Mouse (Mus musculus) stomach, embryonic 16.5 days (tissue): ENCODE measurements at regions not wholly inside any gene's neighbourhood (a gene's known extent, or its start where the extent isn't known, plus 50 kb on each side); places are given as distances from the start of the nearest gene placed in this dataset.

ENCODE experiments used
- ATAC-seq: fragments of 200-750 bp; cut with Nextera tagmentation; 2 replicates; pipeline ENCODE4 v1.8.0; 2017; ENCODE audit warnings: moderate number of reproducible peaks, moderate TSS enrichment; ENCODE audit not compliant: insufficient read depth, low FRiP score
- H3K27ac ChIP-seq: fragments of 300-500 bp; sonication (generic); 2 replicates; pipeline ENCODE4 v1.5.1; 2014; ENCODE audit warnings: low read length
- H3K27me3 ChIP-seq: fragments of 300-500 bp; sonication (generic); 2 replicates; pipeline ENCODE4 v1.6.1; 2014; ENCODE audit warnings: low read length, control low read depth, mixed read lengths; ENCODE audit not compliant: control insufficient read depth, insufficient read depth
- H3K36me3 ChIP-seq: fragments of 300-500 bp; sonication (generic); 2 replicates; pipeline ENCODE4 v1.6.1; 2014; ENCODE audit warnings: low read length; ENCODE audit not compliant: control insufficient read depth, insufficient read depth
- H3K4me1 ChIP-seq: fragments of 300-500 bp; sonication (generic); 2 replicates; pipeline ENCODE4 v1.6.1; 2014; ENCODE audit warnings: low read length, control low read depth, mixed read lengths; ENCODE audit not compliant: control insufficient read depth, insufficient read depth
- H3K4me2 ChIP-seq: fragments of 300-500 bp; sonication (generic); 2 replicates; pipeline ENCODE4 v1.6.1; 2014; ENCODE audit warnings: low read depth, low read length, mixed read lengths
- H3K4me3 ChIP-seq: fragments of 300-500 bp; sonication (generic); replicated peaks from 2 replicates; pipeline ENCODE4 v1.5.1; 2014; ENCODE audit warnings: mild to moderate bottlenecking, low read length
- H3K9ac ChIP-seq: fragments of 300-500 bp; sonication (generic); 2 replicates; pipeline ENCODE4 v1.6.1; 2014; ENCODE audit warnings: low read length
- H3K9me3 ChIP-seq: fragments of 300-500 bp; sonication (generic); replicated peaks from 2 replicates; pipeline ENCODE4 v1.6.1; 2016; ENCODE audit warnings: low read length, control low read depth; ENCODE audit not compliant: control insufficient read depth
- WGBS: fragments of 180-500 bp; shearing (Covaris S2); extraction: QIAGEN DNeasy Blood & Tissue Kit; methylation state at CpG from one replicate; pipeline ENCODE4 v1.1.7; 2014; 5-methylcytosine and 5-hydroxymethylcytosine counted together

- Histone ChIP-seq H3K36me3 (no peaks in the 10 kb centered on the region), H3K27ac (no peak overlapping the region), H3K27me3 (peaks cover 14% of the 10 kb centered on the region), H3K4me1 (no peaks in the 10 kb centered on the region), H3K4me3 (no peak overlapping the region), H3K4me2 (no peak overlapping the region), H3K9me3 (no peaks in the 10 kb centered on the region), H3K9ac (no peak overlapping the region)
- WGBS = 67% methylated on average over 6 of the region's 6 CpGs
- ATAC-seq = no peak
Measured at GRCm38 (mm10) chr8:84336376-84336775, 51.9 kb upstream of the Cacna1a start.

- WGBS = 61% methylated on average over 5 of the region's 5 CpGs
- Histone ChIP-seq H3K4me3 (no peak overlapping the region), H3K27me3 (peaks cover 14% of the 10 kb centered on the region), H3K9ac (no peak overlapping the region), H3K27ac (no peak overlapping the region), H3K4me2 (no peak overlapping the region), H3K36me3 (no peaks in the 10 kb centered on the region), H3K4me1 (no peaks in the 10 kb centered on the region), H3K9me3 (no peaks in the 10 kb centered on the region)
- peak; percentile 50; the same call in 1 of the 2 replicates for ATAC-seq
Measured at GRCm38 (mm10) chr8:84334333-84334732, 53.9 kb upstream of the Cacna1a start.

GRCm38 (mm10) chr8:84331562-84331961 lies 56.7 kb upstream of the Cacna1a start:
- Histone ChIP-seq H3K4me1 (no peaks in the 10 kb centered on the region), H3K4me2 (no peak overlapping the region), H3K4me3 (no peak overlapping the region), H3K9me3 (no peaks in the 10 kb centered on the region), H3K36me3 (no peaks in the 10 kb centered on the region), H3K27ac (no peak overlapping the region), H3K9ac (no peak overlapping the region), H3K27me3 (no peaks in the 10 kb centered on the region)
- ATAC-seq = no peak

- Histone ChIP-seq H3K4me2 (no peak overlapping the region), H3K4me1 (no peaks in the 10 kb centered on the region), H3K4me3 (no peak overlapping the region), H3K27ac (no peak overlapping the region), H3K9ac (no peak overlapping the region), H3K36me3 (no peaks in the 10 kb centered on the region), H3K9me3 (no peaks in the 10 kb centered on the region), H3K27me3 (no peaks in the 10 kb centered on the region)
- ATAC-seq = no peak
- 73% methylated on average over 8 of the region's 8 CpGs for WGBS
Measured at GRCm38 (mm10) chr8:84329535-84329934, 58.7 kb upstream of the Cacna1a start.

- whole genome bisulfite sequencing = 62% methylated on average over 10 of the region's 10 CpGs
Measured at GRCm38 (mm10) chr8:84322761-84323160, 52.6 kb upstream of the Ccdc130 start.

DNA sequence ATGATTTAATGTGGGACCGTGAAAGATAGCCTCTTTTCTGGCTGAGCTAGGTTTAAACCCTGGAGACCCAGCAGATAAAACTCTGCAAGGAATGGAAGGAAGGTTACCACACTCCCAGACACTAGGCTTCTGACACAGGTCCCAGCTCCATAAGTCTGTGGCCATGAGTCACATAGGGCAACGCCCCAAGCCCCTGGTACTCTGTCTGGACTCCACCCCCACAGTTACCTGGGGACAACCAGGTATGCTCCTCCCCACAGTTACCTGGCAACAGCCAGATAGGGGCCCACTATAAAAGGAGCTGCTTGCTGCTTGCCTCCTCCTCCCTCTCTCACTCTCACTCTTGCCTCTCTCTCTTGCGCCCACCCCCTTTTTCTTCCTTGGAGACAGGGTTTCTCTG lies 51.7 kb upstream of the Ccdc130 start:
- H3K9ac ChIP-seq = no peak overlapping the region
- H3K4me3 ChIP-seq = no peak overlapping the region
- no peaks in the 10 kb centered on the region for H3K27me3 ChIP-seq
- ATAC-seq = peak; percentile 76; the same call in 1 of the 2 replicates
- WGBS = 46% methylated on average over 3 of the region's 3 CpGs
- no peaks in the 10 kb centered on the region for H3K9me3 ChIP-seq
- H3K27ac ChIP-seq = no peak overlapping the region
- H3K36me3 ChIP-seq = no peaks in the 10 kb centered on the region
- no peak overlapping the region for H3K4me2 ChIP-seq
- H3K4me1 ChIP-seq = no peaks in the 10 kb centered on the region

More at GRCm38 (mm10) chr8:84322761-84323160, 52.6 kb upstream of the Ccdc130 start:
- Histone ChIP-seq H3K4me1 (no peaks in the 10 kb centered on the region), H3K4me3 (no peak overlapping the region), H3K27ac (no peak overlapping the region), H3K36me3 (no peaks in the 10 kb centered on the region), H3K9ac (no peak overlapping the region), H3K27me3 (no peaks in the 10 kb centered on the region), H3K4me2 (no peak overlapping the region), H3K9me3 (no peaks in the 10 kb centered on the region)
- no peak for ATAC-seq
